ENCODE assay signal across 9 mouse cellular contexts in the genomic region with DNA sequence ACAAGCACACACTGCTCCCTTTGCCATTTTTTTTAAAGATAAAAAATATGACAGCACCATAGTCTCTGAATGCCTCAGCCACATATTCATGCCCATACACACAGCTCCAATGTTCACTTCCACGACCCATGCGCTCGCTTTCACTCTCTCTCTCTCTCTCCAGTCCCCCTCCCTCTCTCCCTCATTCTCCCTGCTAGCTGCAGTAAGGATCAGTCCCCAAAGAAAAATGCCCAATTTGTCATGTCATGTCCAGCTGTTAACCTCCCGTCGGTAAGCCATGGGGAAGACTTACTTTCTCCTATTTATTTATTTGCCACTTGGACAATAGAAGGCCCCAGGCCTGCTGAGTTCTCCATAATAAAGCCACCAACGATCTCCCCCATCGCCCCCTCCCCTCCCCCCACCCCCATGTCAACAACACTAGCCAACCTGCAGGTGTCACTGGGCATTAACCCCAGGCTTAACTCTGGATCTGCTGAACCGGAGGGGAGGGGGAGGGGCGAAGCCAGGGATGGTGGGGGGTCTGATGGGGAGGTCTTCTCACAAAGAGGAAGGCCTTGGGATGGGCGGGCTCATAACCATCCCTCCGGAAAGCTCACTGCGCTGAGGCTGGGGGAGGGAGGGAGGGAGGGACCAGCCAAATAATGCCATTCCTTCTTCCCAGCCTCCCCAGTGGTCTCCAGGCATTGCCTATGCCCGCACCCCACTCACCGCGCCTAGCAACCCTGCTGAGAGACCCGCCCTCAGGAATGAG.
DNase-seq lines count a peak whose midpoint lies in the region; ATAC-seq and TF ChIP-seq lines count a peak whose summit lies in the region.
"Had no signal": no experiment of that assay in that cellular context is flagged by ENCODE, and none has a peak within 500 bp of the region (broad histone marks: within the 10 kb centered on the region; RNA-seq: fewer than 3 reads in every experiment).

No protein-coding gene starts in this region.

- H3K4me3 ChIP-seq in heart, embryonic 13.5 days, result peak overlapping the region; percentile 19; the same call in 1 of the 2 replicates
- H3K4me3 ChIP-seq in heart, adult 2 months, result no peak overlapping the region
- H3K4me3 ChIP-seq in ES-E14 (ENCODE audit: insufficient read depth in 1 of 2, low read depth in 1 of 2, low read length in 2 of 2, poor library complexity in 1 of 2, severe bottlenecking in 1 of 2), result peak overlapping the region; percentile 54 to 55
- peak overlapping the region; percentile 12; the same call in 1 of the 2 replicates for H3K4me3 ChIP-seq in forebrain, embryonic 16.5 days (replicated peaks; ENCODE audit: low read length)
- peak overlapping the region; percentile 1; the same call in 1 of the 2 replicates for H3K4me3 ChIP-seq in midbrain, embryonic 11.5 days (ENCODE audit: low read depth, low read length)

- peaks cover 13% of the 10 kb centered on the region for H3K4me1 ChIP-seq in heart, embryonic 13.5 days
- no peaks in the 10 kb centered on the region for H3K4me1 ChIP-seq in heart, adult 2 months (ENCODE audit: control insufficient read depth, insufficient read depth, low read length)
- peaks cover 12 to 55% of the 10 kb centered on the region in 2 experiments for H3K4me1 ChIP-seq in ES-E14 (ENCODE audit: control insufficient read depth in 2 of 2, insufficient read depth in 2 of 2, low read length in 2 of 2, poor library complexity in 1 of 2)
- peaks cover 16% of the 10 kb centered on the region for H3K4me1 ChIP-seq in forebrain, embryonic 16.5 days (replicated peaks; ENCODE audit: control insufficient read depth, insufficient read depth, low read length)
- H3K4me1 ChIP-seq in midbrain, embryonic 11.5 days (ENCODE audit: control insufficient read depth, insufficient read depth, low read length), result peaks cover 42% of the 10 kb centered on the region

- H3K36me3 ChIP-seq in heart, embryonic 13.5 days, result no peaks in the 10 kb centered on the region
- no peaks in the 10 kb centered on the region for H3K36me3 ChIP-seq in heart, adult 2 months (ENCODE audit: control insufficient read depth, insufficient read depth, low read length)
- H3K36me3 ChIP-seq in ES-E14 (ENCODE audit: control insufficient read depth, insufficient read depth, low read length, poor library complexity, severe bottlenecking), result no peaks in the 10 kb centered on the region
- H3K36me3 ChIP-seq in forebrain, embryonic 16.5 days (ENCODE audit: control insufficient read depth, insufficient read depth), result no peaks in the 10 kb centered on the region
- no peaks in the 10 kb centered on the region for H3K36me3 ChIP-seq in midbrain, embryonic 11.5 days (ENCODE audit: control insufficient read depth, insufficient read depth, low read length)

- no peak for TF ChIP-seq CTCF in heart, adult 2 months (IDR thresholded peaks at IDR 0.05)

- no peak for TF ChIP-seq POLR2A in heart, adult 2 months (IDR thresholded peaks at IDR 0.05; ENCODE audit: insufficient read depth, low read depth, low read length)

- peak overlapping the region; percentile 29; the same call in 1 of the 2 replicates for H3K9ac ChIP-seq in heart, embryonic 13.5 days
- H3K9ac ChIP-seq in heart, adult 2 months (ENCODE audit: low read depth, low read length), result no peak overlapping the region
- H3K9ac ChIP-seq in ES-E14 (ENCODE audit: insufficient read depth, low read depth, low read length, poor library complexity, severe bottlenecking), result no peak overlapping the region; the same call in 1 of the 2 replicates
- H3K9ac ChIP-seq in forebrain, embryonic 16.5 days (replicated peaks; ENCODE audit: low read depth, low read length), result 0 out of 2 replicates have a peak overlapping the region, but pooled peaks have one; percentile 28
- peak overlapping the region; percentile 29; the same call in 1 of the 2 replicates for H3K9ac ChIP-seq in midbrain, embryonic 11.5 days (ENCODE audit: low read length)

- in situ Hi-C loops in ES-E14 (cut with MboI; ENCODE audit: low sequenced_read_pairs in 2 of 2, unreplicated experiment in 2 of 2), result no loop called here

- no peak overlapping the region for H3K27ac ChIP-seq in heart, embryonic 13.5 days (replicated peaks)
- H3K27ac ChIP-seq in heart, adult 2 months, result no peak overlapping the region
- peak overlapping the region; percentile 87 for H3K27ac ChIP-seq in ES-E14 (ENCODE audit: insufficient read depth, low read depth, low read length, poor library complexity, severe bottlenecking)
- H3K27ac ChIP-seq in forebrain, embryonic 16.5 days (ENCODE audit: low read length), result no peak overlapping the region
- peak overlapping the region; percentile 53 for H3K27ac ChIP-seq in midbrain, embryonic 11.5 days (ENCODE audit: low read depth, low read length)

- WGBS in heart, embryonic 13.5 days, result 12% methylated on average over 16 of the region's 16 CpGs
- 30% methylated on average over 15 of the region's 16 CpGs for WGBS in heart, adult 2 months
- 4% methylated on average over 13 of the region's 16 CpGs for WGBS in forebrain, embryonic 16.5 days
- under 1% methylated on average over 14 of the region's 16 CpGs for WGBS in midbrain, embryonic 11.5 days

- no peaks in the 10 kb centered on the region for H3K79me2 ChIP-seq in heart, adult 2 months (replicated peaks; ENCODE audit: control insufficient read depth, insufficient read depth, low read length)

- ATAC-seq in heart, embryonic 13.5 days (ENCODE audit: extremely low read depth, insufficient number of reproducible peaks, low FRiP score, low TSS enrichment), result no peak
- ATAC-seq in forebrain, embryonic 16.5 days, result peak; percentile 84
- ATAC-seq in midbrain, embryonic 11.5 days (ENCODE audit: low FRiP score), result peak; percentile 93
- ATAC-seq in megakaryocyte progenitor cell, adult 5-6 weeks (replicated peaks; ENCODE audit: poor library complexity), result no peak

- H3K4me2 ChIP-seq in heart, embryonic 13.5 days, result peak overlapping the region; percentile 53
- H3K4me2 ChIP-seq in forebrain, embryonic 16.5 days (ENCODE audit: low read length), result peak overlapping the region; percentile 36
- H3K4me2 ChIP-seq in midbrain, embryonic 11.5 days, result peak overlapping the region; percentile 21

- no peaks in the 10 kb centered on the region for H3K9me3 ChIP-seq in heart, embryonic 13.5 days
- no peaks in the 10 kb centered on the region for H3K9me3 ChIP-seq in ES-E14 (ENCODE audit: control insufficient read depth, insufficient read depth, low read depth, low read length)
- no peaks in the 10 kb centered on the region for H3K9me3 ChIP-seq in forebrain, embryonic 16.5 days (ENCODE audit: control insufficient read depth, low read length)
- no peaks in the 10 kb centered on the region for H3K9me3 ChIP-seq in midbrain, embryonic 11.5 days (ENCODE audit: control insufficient read depth, low read length)

- no peak for DNase-seq in heart, adult 2 months
- DNase-seq in ES-E14 (ENCODE audit: low read depth, low spot score), result peak; percentile 91
- DNase-seq in midbrain, embryonic 11.5 days (ENCODE audit: low spot score, missing footprints), result peak; percentile 95
- no peak for DNase-seq in adipocyte (ENCODE audit: low spot score)
- DNase-seq in frontal cortex, adult 2 months (ENCODE audit: extremely low spot score in 1 of 2, low spot score in 1 of 2), result no peak
- DNase-seq: B cell, adult 2 months had no signal

- intact Hi-C loops in heart, adult 2 months (cut with DNase I), result no loop called here

- no peak for TF ChIP-seq EP300 in heart, adult 2 months (IDR thresholded peaks at IDR 0.05; ENCODE audit: insufficient read depth, low read depth, low read length)

- peaks cover 43% of the 10 kb centered on the region for H3K27me3 ChIP-seq in heart, embryonic 13.5 days (replicated peaks)
- H3K27me3 ChIP-seq in heart, adult 2 months (ENCODE audit: control insufficient read depth, insufficient read depth, low read length), result no peaks in the 10 kb centered on the region
- H3K27me3 ChIP-seq in forebrain, embryonic 16.5 days (replicated peaks; ENCODE audit: control insufficient read depth, insufficient read depth, low read length), result no peaks in the 10 kb centered on the region
- peaks cover 73% of the 10 kb centered on the region for H3K27me3 ChIP-seq in midbrain, embryonic 11.5 days (ENCODE audit: control insufficient read depth, insufficient read depth, low read length)

TF ChIP-seq in ES-E14, 5 proteins besides CTCF, POLR2A, EP300 and RAD21:
- no peak for TF ChIP-seq HCFC1 (IDR thresholded peaks at IDR 0.05; ENCODE audit: borderline replicate concordance, insufficient read depth, low read length)
- no peak for TF ChIP-seq ZC3H11A (IDR thresholded peaks at IDR 0.05; ENCODE audit: borderline replicate concordance, low read depth, low read length)
- no peak for TF ChIP-seq MAFK (IDR thresholded peaks at IDR 0.05; ENCODE audit: insufficient read depth, low read depth, low read length)
- TF ChIP-seq CHD2 (IDR thresholded peaks at IDR 0.05; ENCODE audit: low read depth, low read length), result no peak
- no peak for TF ChIP-seq ZNF384 (IDR thresholded peaks at IDR 0.05; ENCODE audit: low read depth, low read length)

Comparison
In these comparisons a context has a peak if more than half of its experiments do, and no peak if none do; other contexts are left out.
1. H3K9ac ChIP-seq: peak in heart, embryonic 13.5 days (single experiment), forebrain, embryonic 16.5 days (single experiment) and midbrain, embryonic 11.5 days (single experiment); none in heart, adult 2 months (single experiment) and ES-E14 (single experiment).
2. ATAC-seq: peak in forebrain, embryonic 16.5 days (single experiment) and midbrain, embryonic 11.5 days (single experiment); none in heart, embryonic 13.5 days (single experiment) and megakaryocyte progenitor cell, adult 5-6 weeks (single experiment).
3. H3K27ac ChIP-seq: peak in ES-E14 (single experiment) and midbrain, embryonic 11.5 days (single experiment); none in heart, embryonic 13.5 days (single experiment), heart, adult 2 months (single experiment) and forebrain, embryonic 16.5 days (single experiment).
4. DNase-seq: peak in ES-E14 (single experiment) and midbrain, embryonic 11.5 days (single experiment); none in heart, adult 2 months (0 of 2), adipocyte (single experiment) and frontal cortex, adult 2 months (0 of 2).
5. Peak in every context shown above with its lines, with median percentiles within 50 percentile points of each other: H3K4me2 ChIP-seq.